8 mouse cellular contexts compared by ENCODE assay signal in genomic region chr1:90743941-90744386, GRCm38 (mm10).
DNase-seq lines count a peak whose midpoint lies in the region; ATAC-seq lines count a peak whose summit lies in the region.

No protein-coding gene starts in this region.

- WGBS in embryonic facial prominence, embryonic 11.5 days: 15% methylated on average over 14 of the region's 14 CpGs
- 7% methylated on average over 14 of the region's 14 CpGs for WGBS in limb, embryonic 10.5 days
- 1% methylated on average over 14 of the region's 14 CpGs for WGBS in neural tube, embryonic 12.5 days

- no peaks in the 10 kb centered on the region for H3K36me3 ChIP-seq in embryonic facial prominence, embryonic 11.5 days (replicated peaks; ENCODE audit: control insufficient read depth, insufficient read depth, low read depth, low read length)
- no peaks in the 10 kb centered on the region for H3K36me3 ChIP-seq in limb, embryonic 10.5 days
- no peaks in the 10 kb centered on the region for H3K36me3 ChIP-seq in neural tube, embryonic 12.5 days

- H3K4me1 ChIP-seq in embryonic facial prominence, embryonic 11.5 days (ENCODE audit: control insufficient read depth, insufficient read depth, low read length): no peaks in the 10 kb centered on the region
- H3K4me1 ChIP-seq in limb, embryonic 10.5 days: peaks cover 23% of the 10 kb centered on the region
- peaks cover 17% of the 10 kb centered on the region for H3K4me1 ChIP-seq in neural tube, embryonic 12.5 days

- H3K4me2 ChIP-seq in embryonic facial prominence, embryonic 11.5 days (ENCODE audit: low read depth, low read length): peak overlapping the region; percentile 24
- H3K4me2 ChIP-seq in neural tube, embryonic 12.5 days (replicated peaks): peak overlapping the region; percentile 55

- no peak overlapping the region for H3K4me3 ChIP-seq in embryonic facial prominence, embryonic 11.5 days (ENCODE audit: low read depth, low read length)
- peak overlapping the region; percentile 45 for H3K4me3 ChIP-seq in limb, embryonic 10.5 days
- H3K4me3 ChIP-seq in neural tube, embryonic 12.5 days: peak overlapping the region; percentile 21; the same call in 1 of the 2 replicates

- no peaks in the 10 kb centered on the region for H3K27me3 ChIP-seq in embryonic facial prominence, embryonic 11.5 days (ENCODE audit: control insufficient read depth, insufficient read depth, low read length)
- no peaks in the 10 kb centered on the region for H3K27me3 ChIP-seq in limb, embryonic 10.5 days (ENCODE audit: low read depth, poor library complexity, severe bottlenecking)
- no peaks in the 10 kb centered on the region for H3K27me3 ChIP-seq in neural tube, embryonic 12.5 days (replicated peaks)

- ATAC-seq in embryonic facial prominence, embryonic 11.5 days (replicated peaks; ENCODE audit: insufficient number of reproducible peaks, low FRiP score, low TSS enrichment, low read depth): peak; percentile 83
- peak; percentile 93 for ATAC-seq in neural tube, embryonic 12.5 days (ENCODE audit: low FRiP score, low read depth)

- no peaks in the 10 kb centered on the region for H3K9me3 ChIP-seq in embryonic facial prominence, embryonic 11.5 days (replicated peaks; ENCODE audit: control insufficient read depth, low read length)
- no peaks in the 10 kb centered on the region for H3K9me3 ChIP-seq in limb, embryonic 10.5 days (replicated peaks)
- H3K9me3 ChIP-seq in neural tube, embryonic 12.5 days: no peaks in the 10 kb centered on the region

- H3K9ac ChIP-seq in embryonic facial prominence, embryonic 11.5 days (replicated peaks; ENCODE audit: low read length): peak overlapping the region; percentile 33
- peak overlapping the region; percentile 46 for H3K9ac ChIP-seq in neural tube, embryonic 12.5 days

- H3K27ac ChIP-seq in embryonic facial prominence, embryonic 11.5 days (replicated peaks; ENCODE audit: low read depth, low read length): peak overlapping the region; percentile 63
- peak overlapping the region; percentile 88 for H3K27ac ChIP-seq in limb, embryonic 10.5 days
- peak overlapping the region; percentile 11 for H3K27ac ChIP-seq in neural tube, embryonic 12.5 days

- DNase-seq in adrenal gland, adult 8-10 months: peak; percentile 30
- peak; percentile 78 for DNase-seq in embryonic facial prominence, embryonic 11.5 days (ENCODE audit: low spot score)
- DNase-seq in heart, adult 8-10 months (ENCODE audit: low spot score): peak; percentile 53
- DNase-seq in kidney, adult 11 months: peak; percentile 57
- peak; percentile 79 for DNase-seq in limb, embryonic 10.5 days (ENCODE audit: low spot score)
- peak; percentile 21 to 28 for DNase-seq in thymus, postnatal 36 days
- no peak for DNase-seq in natural killer cell, adult 2 months (ENCODE audit: low spot score in 2 of 2)

Comparison
In these comparisons a context has a peak if more than half of its experiments do, and no peak if none do; other contexts are left out.
1. DNase-seq: peak in adrenal gland, adult 8-10 months (single experiment), embryonic facial prominence, embryonic 11.5 days (single experiment), heart, adult 8-10 months (single experiment), kidney, adult 11 months (single experiment), limb, embryonic 10.5 days (single experiment) and thymus, postnatal 36 days (2 of 2); none in natural killer cell, adult 2 months (0 of 2).
2. H3K27ac ChIP-seq: peak in every context shown above with its lines; median percentile 88 in limb, embryonic 10.5 days; 63 in embryonic facial prominence, embryonic 11.5 days; 11 in neural tube, embryonic 12.5 days.